Mouse (Mus musculus) forebrain, embryonic 16.5 days (tissue): ENCODE measurements at regions not wholly inside any gene's neighbourhood (a gene's known extent, or its start where the extent isn't known, plus 50 kb on each side); places are given as distances from the start of the nearest gene placed in this dataset.

Experiments used
- ATAC-seq: fragments of 200-750 bp; cut with Nextera tagmentation; 2 replicates; pipeline ENCODE4 v1.8.0; 2017; ENCODE audit warnings: mild to moderate bottlenecking, moderate library complexity
- H3K27ac ChIP-seq: fragments of 300-500 bp; sonication (generic); 2 replicates; pipeline ENCODE4 v1.5.1; 2014; ENCODE audit warnings: low read length, control low read depth
- H3K27me3 ChIP-seq: fragments of 300-500 bp; sonication (generic); replicated peaks from 2 replicates; pipeline ENCODE4 v1.6.1; 2014; ENCODE audit warnings: low read length; ENCODE audit not compliant: control insufficient read depth, insufficient read depth
- H3K36me3 ChIP-seq: fragments of 300-500 bp; sonication (generic); 2 replicates; pipeline ENCODE4 v1.6.1; 2014; ENCODE audit not compliant: control insufficient read depth, insufficient read depth
- H3K4me1 ChIP-seq: fragments of 300-500 bp; sonication (generic); replicated peaks from 2 replicates; pipeline ENCODE4 v1.6.1; 2014; ENCODE audit warnings: low read length; ENCODE audit not compliant: control insufficient read depth, insufficient read depth
- H3K4me2 ChIP-seq: fragments of 300-500 bp; sonication (generic); 2 replicates; pipeline ENCODE4 v1.6.1; 2014; ENCODE audit warnings: mild to moderate bottlenecking, low read length, control low read depth
- H3K4me3 ChIP-seq: fragments of 300-500 bp; sonication (generic); replicated peaks from 2 replicates; pipeline ENCODE4 v1.5.1; 2014; ENCODE audit warnings: mild to moderate bottlenecking, low read length, control low read depth
- H3K9ac ChIP-seq: fragments of 300-500 bp; sonication (generic); replicated peaks from 2 replicates; pipeline ENCODE4 v1.6.1; 2014; ENCODE audit warnings: low read depth, low read length, control low read depth
- H3K9me3 ChIP-seq: fragments of 300-500 bp; sonication (generic); 2 replicates; pipeline ENCODE4 v1.6.1; 2016; ENCODE audit warnings: low read length; ENCODE audit not compliant: control insufficient read depth
- WGBS: fragments of 180-500 bp; shearing (Covaris S2); extraction: QIAGEN DNeasy Blood & Tissue Kit; methylation state at CpG from one replicate; pipeline ENCODE4 v1.1.7; 2014; 5-methylcytosine and 5-hydroxymethylcytosine counted together

DNA sequence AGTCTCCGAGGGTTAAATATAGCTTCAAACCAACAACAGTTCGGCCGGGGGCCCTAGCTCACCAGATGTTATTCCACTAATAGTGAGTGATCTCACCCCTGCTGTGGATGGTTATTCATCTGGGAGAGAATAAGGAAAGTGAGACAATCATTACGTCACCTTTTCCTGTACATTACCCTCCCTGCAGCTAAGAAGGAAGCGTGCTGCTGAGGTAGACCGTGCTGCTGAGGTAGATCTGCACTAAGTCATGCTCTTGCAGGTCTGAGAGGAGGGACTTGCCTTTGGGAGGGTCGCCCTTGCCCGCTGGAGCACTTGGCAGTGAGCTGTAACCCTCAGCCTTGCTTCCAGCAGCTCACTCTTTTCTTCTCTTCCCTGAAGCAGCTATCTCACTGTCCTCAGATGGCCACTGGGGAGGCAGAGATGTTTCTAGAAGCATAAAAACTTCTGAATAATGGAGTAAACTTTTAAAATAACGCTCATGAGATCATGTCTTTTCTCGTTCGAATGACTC lies 77.3 kb upstream of the Otud4 start:
- no peaks in the 10 kb centered on the region for H3K9me3 ChIP-seq
- H3K4me3 ChIP-seq, result no peak overlapping the region
- no peak overlapping the region for H3K27ac ChIP-seq
- 45% methylated on average over 11 of the region's 11 CpGs for WGBS
- peaks cover 4% of the 10 kb centered on the region; the same call in 1 of the 2 replicates for H3K4me1 ChIP-seq
- H3K36me3 ChIP-seq, result no peaks in the 10 kb centered on the region
- no peak overlapping the region for H3K9ac ChIP-seq
- ATAC-seq, result no peak; the same call in 1 of the 2 replicates
- H3K27me3 ChIP-seq, result no peaks in the 10 kb centered on the region
- no peak overlapping the region for H3K4me2 ChIP-seq

DNA sequence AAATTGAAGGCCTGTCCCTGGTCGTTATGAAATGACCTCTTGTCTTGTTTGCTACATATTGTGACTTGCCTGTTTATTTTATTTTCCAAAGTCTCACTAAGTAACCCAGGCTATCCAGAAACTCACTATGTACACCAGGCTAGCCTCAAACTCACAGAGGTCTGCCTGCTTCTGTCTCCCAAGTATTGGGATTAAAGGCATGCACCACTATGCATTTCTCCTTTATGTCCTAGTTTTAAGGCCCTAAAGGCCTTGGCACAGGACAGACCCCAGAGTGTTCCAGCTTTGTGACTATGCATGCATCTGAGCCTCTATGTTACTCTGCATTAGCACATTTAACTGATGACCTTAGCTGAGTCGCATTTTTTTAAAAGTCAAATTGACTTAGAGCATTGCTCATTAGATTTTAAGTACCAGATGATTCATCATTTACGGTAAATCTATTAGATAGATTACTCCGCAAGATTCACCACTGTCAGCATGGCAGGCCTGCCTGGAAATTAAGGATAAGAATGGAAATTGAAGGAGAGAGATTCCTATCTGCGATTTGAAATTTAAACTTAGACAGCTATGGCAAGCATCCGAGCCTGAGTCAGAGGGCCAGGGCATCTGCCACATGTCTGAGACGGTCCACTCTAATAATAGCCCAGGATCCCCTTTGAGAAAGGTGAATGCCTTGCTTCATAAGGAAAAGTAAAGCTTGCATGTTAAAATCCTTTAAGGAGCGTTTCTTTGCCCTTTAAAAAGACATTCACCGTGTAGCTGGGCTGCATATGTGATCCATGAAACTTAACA lies 78.0 kb upstream of the Otud4 start:
- Histone ChIP-seq H3K9me3 (no peaks in the 10 kb centered on the region), H3K27me3 (no peaks in the 10 kb centered on the region), H3K4me3 (no peak overlapping the region), H3K4me2 (no peak overlapping the region), H3K36me3 (no peaks in the 10 kb centered on the region), H3K27ac (no peak overlapping the region), H3K9ac (no peak overlapping the region), H3K4me1 (peaks cover 4% of the 10 kb centered on the region; the same call in 1 of the 2 replicates)
- WGBS, result 60% methylated on average over 9 of the region's 9 CpGs
- no peak for ATAC-seq

DNA sequence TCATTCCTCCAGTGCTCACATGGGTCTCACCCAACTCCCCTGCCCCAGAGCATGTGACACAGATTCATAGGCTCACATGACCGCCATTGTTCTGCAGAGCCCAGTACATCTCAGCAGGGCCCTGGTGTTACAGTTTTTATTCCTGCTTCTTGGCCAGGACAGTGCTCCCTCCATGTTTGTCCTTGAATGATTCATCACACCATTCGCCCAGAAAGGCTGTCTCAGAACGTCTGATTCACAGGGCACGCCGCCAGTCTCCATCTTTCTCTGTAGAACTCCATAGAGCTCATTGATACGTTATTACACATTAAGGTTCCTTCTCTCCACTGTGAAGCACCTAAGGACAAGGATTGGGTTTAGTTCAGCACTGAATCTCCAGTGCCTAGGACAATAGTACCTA lies 79.9 kb upstream of the Otud4 start:
- Histone ChIP-seq H3K4me3 (no peak overlapping the region), H3K36me3 (no peaks in the 10 kb centered on the region), H3K9me3 (no peaks in the 10 kb centered on the region), H3K4me2 (no peak overlapping the region), H3K27ac (no peak overlapping the region), H3K9ac (no peak overlapping the region), H3K27me3 (no peaks in the 10 kb centered on the region), H3K4me1 (peaks cover 4% of the 10 kb centered on the region; the same call in 1 of the 2 replicates)
- WGBS, result 92% methylated on average over 6 of the region's 6 CpGs
- ATAC-seq, result no peak

DNA sequence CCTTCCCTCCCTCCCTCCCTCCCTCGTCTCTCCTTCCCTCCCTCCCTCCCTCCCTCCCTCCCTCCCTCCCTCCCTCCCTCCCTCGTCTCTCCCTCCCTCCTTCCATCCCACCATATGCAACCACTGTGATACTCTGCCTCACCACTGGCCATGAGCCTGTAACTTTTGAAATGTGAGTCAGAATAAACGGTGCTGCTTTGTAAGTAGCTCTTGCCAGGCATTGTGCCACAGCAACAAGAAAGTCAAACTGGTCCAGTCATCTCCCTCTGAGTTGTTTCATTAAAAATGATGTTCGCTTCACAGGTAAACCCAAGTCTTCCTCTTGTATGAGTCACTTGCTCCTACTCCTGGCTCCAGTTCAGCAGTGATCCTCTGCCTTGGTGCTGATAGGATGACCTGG lies 85.1 kb upstream of the Otud4 start:
- no peak overlapping the region for H3K4me2 ChIP-seq
- no peaks in the 10 kb centered on the region for H3K36me3 ChIP-seq
- H3K9ac ChIP-seq, result no peak overlapping the region
- WGBS, result 89% methylated on average over 2 of the region's 4 CpGs
- H3K4me1 ChIP-seq, result no peaks in the 10 kb centered on the region
- no peak overlapping the region for H3K27ac ChIP-seq
- H3K27me3 ChIP-seq, result no peaks in the 10 kb centered on the region
- no peak overlapping the region for H3K4me3 ChIP-seq
- no peak for ATAC-seq
- H3K9me3 ChIP-seq, result no peaks in the 10 kb centered on the region

DNA sequence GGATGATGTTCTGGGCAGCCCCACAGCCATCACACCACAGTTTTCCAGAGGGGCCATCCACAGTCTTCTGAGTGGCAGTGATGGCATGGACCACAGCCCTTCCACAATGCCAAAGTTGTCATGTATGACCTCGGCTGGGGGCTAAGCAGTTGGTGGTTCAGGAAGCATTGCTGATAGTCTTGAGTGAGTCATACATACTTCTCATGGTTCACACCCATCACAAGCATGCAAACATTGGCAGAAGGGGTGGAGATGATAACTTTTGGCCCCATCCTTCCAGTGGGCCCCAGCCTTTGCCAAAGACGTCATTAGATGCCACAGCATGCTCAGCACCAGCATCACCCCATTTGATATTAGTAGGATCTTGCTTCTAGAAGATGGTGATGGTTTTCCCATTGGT lies 89.3 kb upstream of the Otud4 start:
- 87% methylated on average over 2 of the region's 2 CpGs for WGBS
- H3K9me3 ChIP-seq, result no peaks in the 10 kb centered on the region
- H3K27me3 ChIP-seq, result no peaks in the 10 kb centered on the region
- H3K9ac ChIP-seq, result no peak overlapping the region
- H3K4me2 ChIP-seq, result no peak overlapping the region
- no peaks in the 10 kb centered on the region for H3K36me3 ChIP-seq
- H3K4me3 ChIP-seq, result no peak overlapping the region
- no peak for ATAC-seq
- H3K27ac ChIP-seq, result no peak overlapping the region
- no peaks in the 10 kb centered on the region for H3K4me1 ChIP-seq

DNA sequence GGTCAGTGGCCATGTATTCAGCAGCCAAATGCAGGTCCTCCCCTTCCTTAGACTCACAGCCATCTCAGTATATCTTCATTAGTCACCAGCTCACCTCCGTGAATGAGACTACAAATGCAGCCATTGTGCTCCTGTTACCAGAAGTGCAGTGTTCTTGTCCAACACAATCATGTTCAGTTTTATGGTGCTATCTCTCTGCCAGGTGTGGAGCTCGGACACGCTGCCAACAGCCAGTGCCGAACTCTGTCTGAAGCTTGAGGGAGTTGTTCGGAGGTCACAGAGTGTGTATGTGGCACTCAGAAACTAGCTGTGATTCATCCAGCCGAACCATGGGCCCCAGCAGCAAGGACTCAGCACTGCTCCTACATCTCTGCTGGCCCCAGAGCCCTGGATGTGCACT lies 91.3 kb upstream of the Otud4 start:
- Histone ChIP-seq H3K27me3 (no peaks in the 10 kb centered on the region), H3K4me1 (no peaks in the 10 kb centered on the region), H3K9me3 (no peaks in the 10 kb centered on the region), H3K27ac (no peak overlapping the region), H3K36me3 (no peaks in the 10 kb centered on the region), H3K4me3 (no peak overlapping the region), H3K4me2 (no peak overlapping the region), H3K9ac (no peak overlapping the region)
- no peak for ATAC-seq
- WGBS, result 83% methylated on average over 6 of the region's 6 CpGs

DNA sequence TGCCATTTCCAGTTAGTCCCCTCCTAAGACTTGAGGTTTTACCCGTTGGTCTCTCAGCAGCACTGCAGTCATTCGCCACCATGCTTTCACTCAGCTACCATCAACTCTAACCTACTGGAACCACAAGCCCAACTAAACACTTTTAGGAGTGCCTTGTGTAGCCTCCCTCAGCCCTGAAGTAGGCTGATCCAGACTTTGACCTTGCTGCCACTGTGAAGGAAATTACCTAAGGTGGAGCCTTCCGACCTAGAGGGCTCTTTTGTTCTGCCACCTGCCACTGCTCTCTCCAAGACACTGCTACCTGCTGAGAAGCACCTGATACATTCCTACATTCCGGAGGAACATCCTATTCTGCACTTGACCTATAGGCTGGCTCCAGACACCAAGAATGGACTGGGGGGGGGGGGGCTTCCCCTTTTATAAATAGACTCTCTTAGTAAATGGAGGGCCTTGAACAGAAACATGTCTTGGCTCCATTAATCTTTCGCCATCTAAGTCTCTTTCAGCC lies 93.5 kb upstream of the Otud4 start:
- Histone ChIP-seq H3K27me3 (no peaks in the 10 kb centered on the region), H3K9ac (no peak overlapping the region), H3K4me1 (no peaks in the 10 kb centered on the region), H3K4me2 (no peak overlapping the region), H3K9me3 (no peaks in the 10 kb centered on the region), H3K4me3 (no peak overlapping the region), H3K27ac (no peak overlapping the region), H3K36me3 (no peaks in the 10 kb centered on the region)
- ATAC-seq, result no peak
- WGBS, result 83% methylated on average over 5 of the region's 5 CpGs

DNA sequence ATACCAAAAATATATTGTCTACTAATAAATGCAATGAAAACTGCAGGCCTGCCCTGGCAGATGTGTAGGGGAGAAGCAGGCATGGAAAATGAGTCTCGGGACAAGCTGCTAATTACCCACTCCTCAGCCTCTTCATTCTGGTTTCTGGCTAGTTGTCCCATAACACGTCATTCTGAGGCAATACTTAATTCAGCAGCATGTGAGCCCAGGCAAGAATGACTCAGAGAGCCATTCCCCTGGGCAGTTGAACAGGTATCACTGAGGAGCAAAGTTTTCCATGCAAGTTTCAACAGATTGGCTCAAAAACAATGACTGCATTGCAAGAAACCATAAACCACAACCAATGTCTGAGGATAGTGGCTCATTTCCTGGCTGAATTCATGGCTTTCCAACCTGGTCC lies 97.0 kb upstream of the Otud4 start:
- Histone ChIP-seq H3K27me3 (no peaks in the 10 kb centered on the region), H3K9me3 (no peaks in the 10 kb centered on the region), H3K4me3 (no peak overlapping the region), H3K4me1 (no peaks in the 10 kb centered on the region), H3K27ac (no peak overlapping the region), H3K36me3 (no peaks in the 10 kb centered on the region), H3K9ac (no peak overlapping the region), H3K4me2 (no peak overlapping the region)
- ATAC-seq, result no peak
- 47% methylated on average over 2 of the region's 2 CpGs for WGBS

DNA sequence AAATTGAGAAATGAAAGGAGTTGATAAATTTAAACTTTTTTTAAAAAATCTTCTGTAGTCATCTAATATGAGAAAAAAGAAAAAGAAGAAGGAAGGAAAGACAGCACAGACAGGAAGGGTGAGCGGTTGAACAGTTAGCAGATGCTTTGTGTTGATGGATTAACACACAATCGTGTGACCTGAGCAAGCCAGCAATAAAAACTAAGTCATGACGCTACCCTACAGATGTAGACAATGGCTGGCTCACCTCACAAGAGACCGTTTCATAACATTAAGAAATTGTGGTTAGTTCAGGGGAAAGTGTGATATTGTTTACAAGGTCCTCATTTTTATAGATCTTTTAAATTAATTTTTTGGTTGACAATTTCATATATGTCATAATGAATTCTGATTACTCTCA lies 99.4 kb upstream of the Otud4 start:
- Histone ChIP-seq H3K9ac (no peak overlapping the region), H3K27ac (no peak overlapping the region), H3K4me3 (no peak overlapping the region), H3K36me3 (no peaks in the 10 kb centered on the region), H3K4me2 (no peak overlapping the region), H3K27me3 (no peaks in the 10 kb centered on the region), H3K4me1 (no peaks in the 10 kb centered on the region), H3K9me3 (no peaks in the 10 kb centered on the region)
- ATAC-seq, result no peak
- WGBS, result 90% methylated on average over 4 of the region's 4 CpGs
